Mouse (Mus musculus) intestine, embryonic 16.5 days (tissue): ENCODE results near the gene Nek6. TPM values are rescaled to one million over a fixed set of nuclear protein-coding genes. Genes with fewer than 3 reads are reported as not detected.
A peak's percentile ranks its signal among the peaks of the same experiment; 100 is the strongest.

Experiments
- ATAC-seq: fragments of 200-750 bp; cut with Nextera tagmentation; 2 replicates; pipeline ENCODE4 v1.8.0; 2017; ENCODE audit warnings: moderate TSS enrichment, moderate library complexity
- H3K27ac ChIP-seq: fragments of 300-500 bp; sonication (generic); 2 replicates; pipeline ENCODE4 v1.5.1; 2014; ENCODE audit warnings: mild to moderate bottlenecking, low read length
- H3K27me3 ChIP-seq: fragments of 300-500 bp; sonication (generic); replicated peaks from 2 replicates; pipeline ENCODE4 v1.6.1; 2014; ENCODE audit warnings: low read length, control low read depth, mixed read lengths; ENCODE audit not compliant: control insufficient read depth, insufficient read depth
- H3K36me3 ChIP-seq: fragments of 300-500 bp; sonication (generic); 2 replicates; pipeline ENCODE4 v1.6.1; 2014; ENCODE audit warnings: low read length, control low read depth; ENCODE audit not compliant: control insufficient read depth, insufficient read depth
- H3K4me1 ChIP-seq: fragments of 300-500 bp; sonication (generic); 2 replicates; pipeline ENCODE4 v1.6.1; 2014; ENCODE audit warnings: low read length, control low read depth, mixed read lengths; ENCODE audit not compliant: control insufficient read depth, insufficient read depth
- H3K4me2 ChIP-seq: fragments of 300-500 bp; sonication (generic); 2 replicates; pipeline ENCODE4 v1.6.1; 2014; ENCODE audit warnings: low read depth, low read length, control low read depth
- H3K4me3 ChIP-seq: fragments of 300-500 bp; sonication (generic); 2 replicates; pipeline ENCODE4 v1.5.1; 2014; ENCODE audit warnings: mild to moderate bottlenecking, low read length
- H3K9ac ChIP-seq: fragments of 300-500 bp; sonication (generic); 2 replicates; pipeline ENCODE4 v1.6.1; 2014; ENCODE audit warnings: low read depth, low read length
- H3K9me3 ChIP-seq: fragments of 300-500 bp; sonication (generic); 2 replicates; pipeline ENCODE4 v1.6.1; 2016; ENCODE audit warnings: low read length, control low read depth; ENCODE audit not compliant: control insufficient read depth
- WGBS: fragments of 180-500 bp; shearing (Covaris S2); extraction: QIAGEN DNeasy Blood & Tissue Kit; methylation state at CpG from one replicate; pipeline ENCODE4 v1.1.7; 2014; 5-methylcytosine and 5-hydroxymethylcytosine counted together
- polyA plus RNA-seq: library from polyadenylated mRNA; unstranded; fragments of >200 nt; fragmentation: Nextera tagmentation; extraction: Ambion mirVana; gene quantifications from 2 replicates; pipeline ENCODE4 v1.2.1, GENCODE M21; 2015

Gene Nek6
- polyA plus RNA-seq, 1 experiment from 2014 or later, result 124 TPM

DNA sequence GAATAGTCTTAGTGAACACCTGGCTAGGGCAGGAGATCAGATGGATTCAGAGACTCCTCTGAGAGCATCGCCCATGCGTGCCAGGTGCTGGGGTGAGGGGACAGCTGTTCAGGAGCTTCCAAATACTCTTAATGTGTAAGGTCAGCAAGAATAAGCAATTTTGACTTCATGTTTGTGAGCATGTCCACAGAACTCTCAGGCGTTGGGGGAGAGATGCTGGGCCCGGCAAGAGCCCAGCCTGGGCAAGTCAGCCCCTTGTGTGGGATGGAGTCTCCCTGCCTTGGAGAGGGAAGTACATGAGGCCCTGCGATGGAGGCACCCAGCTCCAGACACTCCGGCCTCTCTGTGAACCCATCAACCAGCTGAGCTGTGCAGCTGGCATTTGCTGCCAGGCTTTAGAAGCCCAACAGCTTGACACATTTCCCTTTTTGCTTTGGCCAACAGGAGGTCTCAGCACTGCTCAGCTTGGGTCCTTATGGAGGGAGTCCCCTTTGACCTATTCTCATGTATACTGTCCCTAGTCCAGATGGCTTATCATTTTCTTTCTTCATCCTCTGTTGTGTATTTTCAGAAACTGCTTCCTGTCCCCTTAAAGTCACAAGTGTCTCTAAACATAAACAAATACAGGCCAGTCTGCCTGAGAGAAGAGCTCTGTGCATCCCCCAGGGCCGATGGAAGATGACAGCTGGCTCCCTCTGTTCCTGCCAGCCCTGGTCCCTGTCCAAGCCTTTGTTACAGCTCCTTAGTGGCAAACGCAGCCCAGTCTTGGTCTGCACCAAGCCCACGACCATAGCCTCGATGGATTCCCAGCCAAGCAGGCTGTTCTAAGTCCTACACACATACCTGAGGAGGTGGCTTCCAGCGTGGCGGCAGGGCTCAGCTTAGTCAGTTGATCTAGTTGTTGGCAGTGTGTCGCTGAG is 67.4 kb downstream of the Nek6 start:
- Histone ChIP-seq H3K27ac (peak overlapping the region; percentile 35), H3K9me3 (no peaks in the 10 kb centered on the region), H3K4me1 (no peaks in the 10 kb centered on the region), H3K4me2 (no peak overlapping the region), H3K9ac (no peak overlapping the region), H3K4me3 (no peak overlapping the region), H3K27me3 (no peaks in the 10 kb centered on the region), H3K36me3 (peaks cover 11% of the 10 kb centered on the region)
- 53% methylated on average over 13 of the region's 13 CpGs for WGBS
- ATAC-seq, result peak; percentile 54

DNA sequence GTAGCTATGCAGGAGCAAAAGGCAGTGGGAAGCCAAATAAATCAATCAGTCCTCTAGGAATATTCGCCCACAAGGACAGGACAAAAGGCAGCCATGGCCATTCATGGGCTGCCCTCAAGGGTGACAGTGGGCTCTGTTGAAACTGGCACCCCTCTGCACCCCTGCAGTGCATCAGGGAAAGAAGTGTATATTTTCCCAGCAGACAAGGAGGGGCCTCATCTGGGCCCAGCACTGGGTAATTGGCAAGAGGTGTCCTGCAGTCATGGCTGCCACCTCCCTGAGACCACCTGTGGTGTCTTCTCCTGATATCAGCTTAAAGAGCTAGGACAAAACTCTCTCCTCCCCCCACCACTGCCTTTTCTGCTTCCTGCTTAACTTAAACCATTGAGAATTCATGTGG is 68.1 kb downstream of the Nek6 start:
- H3K9ac ChIP-seq, result no peak overlapping the region
- no peak overlapping the region for H3K4me2 ChIP-seq
- peak overlapping the region; percentile 35; the same call in 1 of the 2 replicates for H3K27ac ChIP-seq
- H3K36me3 ChIP-seq, result peaks cover 11% of the 10 kb centered on the region
- no peak overlapping the region for H3K4me3 ChIP-seq
- WGBS, result 47% methylated on average over 1 of the region's 1 CpGs
- no peak for ATAC-seq
- H3K9me3 ChIP-seq, result no peaks in the 10 kb centered on the region
- no peaks in the 10 kb centered on the region for H3K27me3 ChIP-seq
- H3K4me1 ChIP-seq, result no peaks in the 10 kb centered on the region

DNA sequence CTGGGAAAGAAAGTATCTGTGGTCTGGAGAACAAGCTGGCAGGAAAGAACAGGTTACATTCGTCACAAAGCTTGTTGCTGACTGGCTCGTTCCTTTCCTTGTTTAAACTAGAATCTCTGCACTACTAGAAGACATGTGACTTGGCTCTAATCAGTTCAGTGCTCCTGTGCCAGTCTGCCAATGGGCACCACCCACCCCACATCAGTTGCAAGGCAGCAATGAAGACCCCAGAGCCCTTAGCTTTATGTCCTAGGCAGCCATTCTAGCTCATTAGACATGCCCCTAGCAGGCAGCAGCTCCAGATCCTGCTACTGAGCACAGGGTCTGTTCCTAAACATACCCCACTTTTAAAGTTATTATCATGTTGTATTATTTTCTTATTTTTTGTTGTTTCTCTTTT is 72.5 kb downstream of the Nek6 start:
- Histone ChIP-seq H3K4me1 (no peaks in the 10 kb centered on the region), H3K4me3 (no peak overlapping the region), H3K36me3 (peaks cover 17% of the 10 kb centered on the region), H3K9me3 (no peaks in the 10 kb centered on the region), H3K9ac (no peak overlapping the region), H3K4me2 (no peak overlapping the region), H3K27me3 (no peaks in the 10 kb centered on the region), H3K27ac (no peak overlapping the region)
- WGBS, result 74% methylated on average over 2 of the region's 2 CpGs
- ATAC-seq, result no peak

DNA sequence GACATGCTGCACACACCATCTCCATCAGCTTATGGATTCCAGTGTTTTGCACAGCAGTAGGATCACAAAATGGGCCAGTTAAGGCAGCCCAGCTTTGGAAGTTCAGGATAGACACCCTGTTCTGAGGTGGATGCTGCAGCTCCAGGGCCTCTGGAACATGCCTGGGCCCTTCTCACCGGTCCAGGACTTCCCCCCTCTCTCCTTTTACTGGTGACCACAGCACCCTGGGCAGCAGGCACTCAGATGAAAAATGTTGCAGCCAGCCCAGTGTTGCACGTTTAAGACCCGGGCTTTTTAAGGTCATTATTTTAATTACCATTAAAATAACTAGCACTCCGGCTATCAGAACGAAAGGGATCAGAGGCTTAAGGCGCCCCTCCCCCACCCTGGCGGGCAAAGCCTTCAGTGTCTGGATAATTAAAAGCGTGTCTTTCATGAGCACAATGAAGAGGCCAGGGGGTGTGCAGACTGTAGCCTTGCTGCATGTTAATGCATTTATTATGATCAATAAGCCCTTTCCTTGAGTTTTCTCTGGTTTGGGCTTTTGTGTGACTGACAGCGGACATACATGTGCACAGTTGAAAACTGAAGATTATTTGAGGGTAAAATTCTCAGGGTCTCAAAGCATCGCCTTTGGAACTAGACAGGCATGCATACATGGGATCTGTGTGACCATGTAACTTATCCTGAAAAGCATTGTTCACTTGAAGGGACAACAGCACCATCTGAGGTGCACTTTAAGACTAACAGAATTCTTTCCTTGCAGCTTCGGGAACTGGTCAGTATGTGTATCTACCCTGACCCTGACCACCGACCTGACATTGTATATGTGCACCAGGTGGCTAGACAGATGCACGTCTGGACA is 73.3 kb downstream of the Nek6 start:
- H3K9me3 ChIP-seq, result no peaks in the 10 kb centered on the region
- peak; percentile 29 for ATAC-seq
- H3K36me3 ChIP-seq, result peaks cover 17% of the 10 kb centered on the region
- H3K27me3 ChIP-seq, result no peaks in the 10 kb centered on the region
- no peaks in the 10 kb centered on the region for H3K4me1 ChIP-seq
- no peak overlapping the region for H3K4me2 ChIP-seq
- no peak overlapping the region for H3K4me3 ChIP-seq
- 66% methylated on average over 13 of the region's 13 CpGs for WGBS
- H3K9ac ChIP-seq, result no peak overlapping the region
- no peak overlapping the region for H3K27ac ChIP-seq

DNA sequence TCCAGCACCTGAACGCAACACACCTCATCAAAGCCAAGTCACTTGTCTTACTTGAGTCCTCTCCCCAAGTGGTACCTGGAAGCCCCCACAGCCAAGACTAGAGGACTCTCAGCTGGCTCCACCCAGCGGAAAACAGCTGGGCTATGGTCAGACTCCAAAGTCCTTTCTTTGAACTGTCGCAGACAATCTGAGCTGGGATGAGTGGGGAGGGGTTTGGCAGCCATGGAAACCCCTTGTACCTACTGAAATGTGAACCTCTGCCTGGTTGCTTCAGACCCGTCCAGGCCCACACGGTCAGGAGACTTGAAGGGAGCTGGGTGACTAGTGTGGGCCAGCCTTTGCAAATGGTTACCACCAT is 73.9 kb downstream of the Nek6 start:
- Histone ChIP-seq H3K27ac (no peak overlapping the region), H3K27me3 (no peaks in the 10 kb centered on the region), H3K4me1 (no peaks in the 10 kb centered on the region), H3K9ac (no peak overlapping the region), H3K4me2 (no peak overlapping the region), H3K36me3 (peaks cover 21% of the 10 kb centered on the region), H3K4me3 (no peak overlapping the region), H3K9me3 (no peaks in the 10 kb centered on the region)
- 42% methylated on average over 5 of the region's 5 CpGs for WGBS
- peak; percentile 57 for ATAC-seq

DNA sequence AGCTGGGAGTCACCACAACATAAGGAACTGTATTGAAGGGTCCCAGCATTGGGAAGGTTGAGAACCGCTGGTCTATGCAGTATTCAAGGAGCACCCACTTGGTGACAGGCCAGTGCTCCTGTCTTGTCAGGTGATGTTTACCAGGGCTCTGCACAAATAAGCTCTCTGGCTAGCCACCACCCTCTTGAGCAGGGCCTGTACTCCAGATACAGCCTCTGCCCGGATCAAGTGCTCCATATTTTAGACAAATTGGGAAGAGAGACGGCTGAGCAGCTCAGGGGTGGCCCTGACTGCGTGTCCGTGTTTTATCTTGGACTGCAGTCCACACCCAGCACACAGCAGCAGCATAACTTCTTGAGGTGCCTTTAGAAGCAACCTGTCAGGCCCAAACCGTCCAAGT is 75.3 kb downstream of the Nek6 start:
- peaks cover 18% of the 10 kb centered on the region; the same call in 1 of the 2 replicates for H3K36me3 ChIP-seq
- H3K4me1 ChIP-seq, result no peaks in the 10 kb centered on the region
- no peak overlapping the region for H3K4me3 ChIP-seq
- ATAC-seq, result no peak
- H3K9ac ChIP-seq, result no peak overlapping the region
- 68% methylated on average over 6 of the region's 6 CpGs for WGBS
- no peak overlapping the region for H3K27ac ChIP-seq
- no peaks in the 10 kb centered on the region for H3K9me3 ChIP-seq
- no peaks in the 10 kb centered on the region for H3K27me3 ChIP-seq
- no peak overlapping the region for H3K4me2 ChIP-seq

DNA sequence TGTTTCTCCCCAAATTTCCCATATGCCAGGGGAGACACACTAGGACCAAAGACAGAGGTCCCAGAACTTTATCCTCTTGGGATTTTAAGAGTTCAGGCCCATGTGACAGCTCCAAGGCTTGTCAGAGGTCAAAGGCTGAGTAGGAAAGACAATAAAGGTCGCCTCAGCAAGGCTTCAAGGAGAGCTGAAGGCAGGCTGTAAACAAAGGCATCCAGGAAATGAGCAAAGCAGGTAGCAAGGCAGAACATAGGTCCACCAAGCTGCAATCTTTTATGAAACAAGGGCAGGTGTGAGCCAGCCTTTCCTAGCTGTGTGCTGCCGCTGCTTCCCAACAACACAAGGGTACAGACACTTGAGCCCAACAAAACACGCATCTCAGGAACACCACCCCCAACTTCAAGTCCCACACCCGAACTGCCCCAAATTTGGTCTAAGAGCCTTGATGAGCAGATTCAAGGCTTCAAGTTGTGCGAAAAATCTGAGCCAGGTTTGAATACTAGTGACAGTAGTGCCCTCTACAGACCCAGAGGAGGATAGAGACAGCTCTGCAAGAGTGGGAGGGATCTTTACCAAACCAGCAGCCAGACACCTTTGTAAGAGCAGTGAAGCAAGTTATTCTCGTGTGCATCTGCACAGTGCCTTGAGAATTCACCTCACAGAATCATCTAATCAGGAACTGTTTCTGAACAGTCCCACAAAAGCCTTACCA is 80.5 kb downstream of the Nek6 start:
- Histone ChIP-seq H3K4me3 (no peak overlapping the region), H3K4me2 (no peak overlapping the region), H3K27me3 (no peaks in the 10 kb centered on the region), H3K27ac (peak overlapping the region; percentile 18; the same call in 1 of the 2 replicates), H3K9ac (no peak overlapping the region), H3K9me3 (no peaks in the 10 kb centered on the region), H3K36me3 (peaks cover 13% of the 10 kb centered on the region; the same call in 1 of the 2 replicates), H3K4me1 (peaks cover 3% of the 10 kb centered on the region; the same call in 1 of the 2 replicates)
- WGBS, result 61% methylated on average over 6 of the region's 6 CpGs
- peak; percentile 45 for ATAC-seq

DNA sequence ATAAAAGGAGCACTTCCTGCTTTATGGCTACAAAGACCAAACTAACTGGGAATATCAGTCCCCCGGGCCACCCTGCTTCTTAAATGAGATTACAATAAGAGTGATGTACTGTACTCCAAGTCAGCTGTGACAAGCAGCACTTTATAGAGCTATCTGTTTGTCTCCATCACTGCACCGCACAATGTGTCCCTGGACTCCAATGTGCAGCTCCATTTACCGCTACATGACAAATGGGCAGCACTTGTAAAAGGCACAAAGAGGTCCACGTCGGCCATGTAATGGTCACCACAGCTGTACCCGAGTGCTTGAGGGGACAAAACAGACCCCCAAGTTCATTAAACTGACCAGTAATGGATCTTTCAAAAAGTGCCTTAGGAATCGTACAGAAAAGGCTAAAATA is 83.4 kb downstream of the Nek6 start:
- no peak overlapping the region for H3K4me3 ChIP-seq
- no peak overlapping the region for H3K27ac ChIP-seq
- ATAC-seq, result no peak
- no peak overlapping the region for H3K4me2 ChIP-seq
- H3K9me3 ChIP-seq, result no peaks in the 10 kb centered on the region
- peaks cover 7% of the 10 kb centered on the region; the same call in 1 of the 2 replicates for H3K36me3 ChIP-seq
- H3K9ac ChIP-seq, result no peak overlapping the region
- H3K27me3 ChIP-seq, result no peaks in the 10 kb centered on the region
- H3K4me1 ChIP-seq, result peaks cover 3% of the 10 kb centered on the region; the same call in 1 of the 2 replicates
- WGBS, result 67% methylated on average over 7 of the region's 7 CpGs

DNA sequence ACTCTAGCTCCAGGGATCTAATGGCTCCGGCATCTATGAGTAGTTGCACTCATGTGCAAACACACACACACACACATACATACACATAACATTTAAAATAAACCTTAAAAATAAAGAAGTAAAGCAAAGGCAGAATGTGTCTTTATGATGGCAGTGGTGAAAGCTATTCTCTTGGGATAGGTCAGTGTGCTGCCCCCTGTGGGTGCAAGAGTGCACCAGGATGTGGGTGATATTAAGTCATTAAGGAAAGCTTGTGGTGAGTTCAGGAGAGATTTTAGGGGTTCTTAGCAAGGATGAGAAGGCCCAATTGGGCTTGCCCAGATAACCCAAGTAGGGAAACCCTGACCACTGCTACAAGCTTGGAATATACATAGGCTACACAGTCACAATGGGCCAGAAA is 86.5 kb downstream of the Nek6 start:
- H3K9ac ChIP-seq, result no peak overlapping the region
- H3K27ac ChIP-seq, result no peak overlapping the region
- ATAC-seq, result no peak
- H3K4me1 ChIP-seq, result peaks cover 3% of the 10 kb centered on the region; the same call in 1 of the 2 replicates
- no peaks in the 10 kb centered on the region for H3K27me3 ChIP-seq
- no peak overlapping the region for H3K4me3 ChIP-seq
- no peaks in the 10 kb centered on the region for H3K36me3 ChIP-seq
- WGBS, result 97% methylated on average over 1 of the region's 1 CpGs
- H3K9me3 ChIP-seq, result no peaks in the 10 kb centered on the region
- no peak overlapping the region for H3K4me2 ChIP-seq
